Mouse (Mus musculus) embryonic facial prominence, embryonic 15.5 days (tissue): ENCODE measurements around the gene Wbp2. TPM values are rescaled to one million over a fixed set of nuclear protein-coding genes. Genes with fewer than 3 reads are reported as not detected.

Experiments
- ATAC-seq: fragments of 200-750 bp; cut with Nextera tagmentation; 2 replicates; pipeline ENCODE4 v1.8.0; 2017; ENCODE audit warnings: low read depth, moderate TSS enrichment; ENCODE audit not compliant: insufficient number of reproducible peaks, low FRiP score, low TSS enrichment
- H3K27ac ChIP-seq: fragments of 300-500 bp; sonication (generic); replicated peaks from 2 replicates; pipeline ENCODE4 v1.5.1; 2015; ENCODE audit warnings: mild to moderate bottlenecking, inconsistent platforms
- H3K27me3 ChIP-seq: fragments of 300-500 bp; sonication (generic); 2 replicates; pipeline ENCODE4 v1.6.1; 2015; ENCODE audit warnings: inconsistent platforms
- H3K36me3 ChIP-seq: fragments of 300-500 bp; sonication (generic); 2 replicates; pipeline ENCODE4 v1.6.1; 2015; ENCODE audit warnings: mild to moderate bottlenecking, inconsistent platforms
- H3K4me1 ChIP-seq: fragments of 300-500 bp; sonication (generic); 2 replicates; pipeline ENCODE4 v1.6.1; 2015; ENCODE audit warnings: inconsistent platforms
- H3K4me2 ChIP-seq: fragments of 300-500 bp; sonication (generic); replicated peaks from 2 replicates; pipeline ENCODE4 v1.6.1; 2015; ENCODE audit warnings: mild to moderate bottlenecking, inconsistent platforms
- H3K4me3 ChIP-seq: fragments of 300-500 bp; sonication (generic); replicated peaks from 2 replicates; pipeline ENCODE4 v1.5.1; 2015; ENCODE audit warnings: mild to moderate bottlenecking, inconsistent platforms
- H3K9ac ChIP-seq: fragments of 300-500 bp; sonication (generic); 2 replicates; pipeline ENCODE4 v1.6.1; 2015; ENCODE audit warnings: inconsistent platforms
- H3K9me3 ChIP-seq: fragments of 300-500 bp; sonication (generic); replicated peaks from 2 replicates; pipeline ENCODE4 v1.6.1; 2016; ENCODE audit warnings: inconsistent platforms
- WGBS: fragments of 180-500 bp; shearing (Covaris S2); methylation state at CpG from one replicate; pipeline ENCODE4 v1.1.7; 2015; 5-methylcytosine and 5-hydroxymethylcytosine counted together
- polyA plus RNA-seq: library from polyadenylated mRNA; unstranded; fragments of >200 nt; fragmentation: Nextera tagmentation; extraction: Ambion mirVana; gene quantifications from 2 replicates; pipeline ENCODE4 v1.2.1, GENCODE M21; 2015

Gene Wbp2
- polyA plus RNA-seq, 1 experiment from 2014 or later, result 90.8 TPM

DNA sequence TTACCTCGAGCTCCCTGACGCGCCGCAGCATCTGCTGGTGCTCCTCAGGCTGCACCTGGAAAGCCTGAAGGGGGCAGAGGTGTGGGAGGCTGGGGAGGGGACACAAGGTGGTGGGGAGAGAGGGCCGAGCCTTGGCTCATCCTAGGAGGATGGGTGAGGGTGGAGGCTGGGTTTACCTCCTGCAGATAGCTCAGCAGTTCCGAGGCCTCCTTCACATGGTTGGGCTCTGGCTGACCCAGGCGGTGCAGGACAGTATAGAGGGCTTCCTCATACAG, 10.6 kb downstream of the Wbp2 start:
- 59% methylated on average over 7 of the region's 7 CpGs for whole genome bisulfite sequencing
- no peak for ATAC-seq
- Histone ChIP-seq H3K4me3 (no peak overlapping the region), H3K4me2 (no peak overlapping the region), H3K4me1 (peaks cover 31% of the 10 kb centered on the region), H3K9me3 (no peaks in the 10 kb centered on the region), H3K9ac (no peak overlapping the region), H3K27me3 (no peaks in the 10 kb centered on the region), H3K36me3 (peaks cover 23% of the 10 kb centered on the region), H3K27ac (no peak overlapping the region)

DNA sequence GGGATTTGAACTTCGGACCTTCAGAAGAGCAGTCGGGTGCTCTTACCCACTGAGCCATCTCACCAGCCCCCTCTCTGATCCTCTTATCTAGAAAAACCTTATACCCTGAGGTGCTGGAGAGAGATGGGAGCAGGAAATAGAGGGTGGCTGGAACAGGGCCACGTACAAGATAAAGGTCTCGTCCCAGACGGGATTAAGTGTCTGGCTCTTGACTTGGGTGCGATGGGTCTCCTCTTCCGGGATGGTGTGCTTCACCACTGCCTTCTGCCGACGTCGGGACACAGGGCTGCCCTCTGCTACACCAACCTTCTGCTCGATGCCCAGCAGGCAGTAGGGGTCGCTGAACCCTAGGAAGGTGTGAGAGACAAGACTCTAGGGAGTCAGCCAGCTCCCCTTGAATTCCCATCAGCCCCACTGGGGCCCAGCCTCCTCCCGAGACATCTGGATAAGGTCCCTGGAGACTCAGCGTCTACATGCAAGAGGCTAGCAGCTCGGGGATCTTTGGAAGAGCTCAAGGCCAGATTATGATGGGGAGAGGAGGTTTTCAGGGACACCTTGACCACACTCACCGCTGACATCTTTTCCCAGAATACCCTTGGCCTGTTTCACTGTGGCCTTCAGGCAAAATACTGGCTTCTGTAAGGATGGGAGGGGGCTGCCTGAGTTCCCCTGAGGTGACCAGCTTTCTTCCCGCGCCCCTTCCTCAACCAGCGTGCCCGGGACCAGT, 11.1 kb downstream of the Wbp2 start:
- H3K9ac ChIP-seq, result no peak overlapping the region
- H3K4me2 ChIP-seq, result no peak overlapping the region
- peaks cover 18% of the 10 kb centered on the region for H3K36me3 ChIP-seq
- WGBS, result 53% methylated on average over 20 of the region's 20 CpGs
- H3K9me3 ChIP-seq, result no peaks in the 10 kb centered on the region
- no peaks in the 10 kb centered on the region for H3K27me3 ChIP-seq
- no peak for ATAC-seq
- H3K27ac ChIP-seq, result no peak overlapping the region
- H3K4me3 ChIP-seq, result no peak overlapping the region
- peaks cover 31% of the 10 kb centered on the region for H3K4me1 ChIP-seq

DNA sequence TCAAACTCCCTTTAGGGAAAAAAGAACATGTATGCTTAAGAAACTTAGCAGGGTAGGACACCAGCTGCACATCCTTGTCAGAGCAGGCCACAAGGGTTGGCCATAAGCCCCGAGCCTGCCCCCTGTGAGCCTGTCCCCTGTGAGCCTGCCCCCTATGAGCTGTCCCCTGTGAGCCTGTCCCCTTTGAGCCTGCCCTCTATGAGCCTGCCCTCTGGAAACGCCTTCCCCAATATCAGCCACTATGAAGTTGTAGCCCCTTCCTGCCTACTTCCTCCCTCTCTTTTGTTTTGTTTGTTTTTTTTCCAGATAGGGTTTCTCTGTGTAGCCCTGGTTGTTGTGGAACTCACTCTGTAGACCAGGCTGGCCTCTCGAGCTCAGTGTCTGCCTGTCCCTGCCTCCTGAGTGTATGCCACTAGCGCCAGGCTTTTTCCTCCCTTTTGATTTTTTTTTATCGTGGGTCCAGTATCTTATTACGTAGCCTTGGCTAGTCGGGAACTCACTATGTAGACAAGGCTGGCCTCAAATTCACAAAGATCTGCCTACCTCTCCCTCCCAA, 12.3 kb downstream of the Wbp2 start:
- no peak overlapping the region for H3K4me3 ChIP-seq
- no peaks in the 10 kb centered on the region for H3K9me3 ChIP-seq
- no peak overlapping the region for H3K27ac ChIP-seq
- WGBS, result 52% methylated on average over 7 of the region's 7 CpGs
- H3K36me3 ChIP-seq, result peaks cover 6% of the 10 kb centered on the region
- no peak overlapping the region for H3K4me2 ChIP-seq
- ATAC-seq, result no peak
- no peak overlapping the region for H3K9ac ChIP-seq
- peaks cover 27% of the 10 kb centered on the region for H3K4me1 ChIP-seq
- no peaks in the 10 kb centered on the region for H3K27me3 ChIP-seq

DNA sequence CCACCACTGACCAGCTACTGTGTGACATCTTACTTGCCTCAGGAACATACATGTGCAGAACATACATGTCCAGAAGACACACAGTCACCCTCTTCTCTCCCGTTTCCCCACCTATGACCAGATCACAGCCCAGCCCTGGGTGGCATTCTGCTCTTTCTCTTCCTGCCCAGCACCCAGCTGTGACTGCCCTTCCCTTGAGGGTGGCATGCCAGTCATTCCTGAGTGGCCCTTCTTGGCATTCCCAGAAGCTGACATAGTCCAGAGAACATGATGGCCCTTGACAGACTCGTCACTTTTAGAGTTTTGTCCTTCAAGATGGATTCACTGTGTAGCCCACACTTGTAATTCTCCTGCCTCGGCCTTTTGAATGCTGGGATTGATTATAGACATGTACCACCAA, 14.2 kb downstream of the Wbp2 start:
- Histone ChIP-seq H3K4me1 (peaks cover 8% of the 10 kb centered on the region), H3K9me3 (no peaks in the 10 kb centered on the region), H3K27me3 (no peaks in the 10 kb centered on the region), H3K4me2 (no peak overlapping the region), H3K27ac (no peak overlapping the region), H3K4me3 (no peak overlapping the region), H3K9ac (no peak overlapping the region), H3K36me3 (no peaks in the 10 kb centered on the region)
- 67% methylated on average over 3 of the region's 3 CpGs for WGBS
- ATAC-seq, result no peak

DNA sequence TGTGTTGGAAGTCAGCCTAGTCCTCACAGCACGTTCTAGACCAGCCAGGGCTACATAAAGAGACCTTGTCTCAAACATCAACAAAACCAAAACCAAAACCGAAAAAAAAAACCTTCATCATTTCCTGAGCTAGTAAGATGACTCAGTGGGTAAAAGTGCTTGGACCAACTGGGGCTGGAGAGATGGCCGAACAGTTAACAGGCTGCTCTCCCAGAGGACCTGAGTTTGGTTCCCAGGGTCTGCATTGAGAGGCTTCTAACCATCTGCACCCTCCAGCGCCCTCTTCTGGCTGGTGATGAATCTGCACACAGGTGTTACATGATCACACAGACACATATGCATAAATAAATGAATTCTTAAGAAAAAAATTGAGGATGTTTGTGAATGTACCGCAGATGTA, 15.3 kb downstream of the Wbp2 start:
- H3K4me3 ChIP-seq, result no peak overlapping the region
- no peaks in the 10 kb centered on the region for H3K36me3 ChIP-seq
- H3K4me1 ChIP-seq, result 0 out of 2 replicates have a peak, but pooled peaks cover 3% of the 10 kb centered on the region
- no peak overlapping the region for H3K27ac ChIP-seq
- H3K9ac ChIP-seq, result no peak overlapping the region
- no peak overlapping the region for H3K4me2 ChIP-seq
- no peaks in the 10 kb centered on the region for H3K9me3 ChIP-seq
- ATAC-seq, result no peak
- WGBS, result 60% methylated on average over 5 of the region's 5 CpGs
- H3K27me3 ChIP-seq, result no peaks in the 10 kb centered on the region

DNA sequence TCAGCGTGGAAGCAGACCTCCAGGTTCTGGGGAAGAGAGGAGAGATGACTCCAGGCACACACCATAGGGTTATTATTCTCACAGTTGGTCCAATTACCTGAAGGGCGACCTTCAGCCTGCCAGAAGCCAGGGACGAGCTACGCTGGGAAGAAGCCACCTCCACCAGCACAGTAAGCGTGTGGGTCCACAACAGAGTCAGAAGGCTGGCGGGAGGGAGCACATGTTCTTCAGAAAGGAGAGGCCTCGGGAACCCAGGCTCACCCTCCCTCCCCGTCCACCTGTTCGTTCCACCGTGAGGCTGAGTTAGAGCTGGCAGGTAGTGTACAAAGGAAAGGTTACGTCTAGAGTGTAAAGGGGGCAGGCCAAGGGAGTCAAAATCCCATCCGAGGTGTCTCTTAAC, 21.4 kb downstream of the Wbp2 start:
- Histone ChIP-seq H3K4me3 (no peak overlapping the region), H3K9ac (no peak overlapping the region), H3K36me3 (peaks cover 19% of the 10 kb centered on the region), H3K27ac (no peak overlapping the region), H3K4me2 (no peak overlapping the region), H3K9me3 (no peaks in the 10 kb centered on the region), H3K27me3 (no peaks in the 10 kb centered on the region), H3K4me1 (0 out of 2 replicates have a peak, but pooled peaks cover 5% of the 10 kb centered on the region)
- 82% methylated on average over 12 of the region's 12 CpGs for WGBS
- no peak for ATAC-seq

DNA sequence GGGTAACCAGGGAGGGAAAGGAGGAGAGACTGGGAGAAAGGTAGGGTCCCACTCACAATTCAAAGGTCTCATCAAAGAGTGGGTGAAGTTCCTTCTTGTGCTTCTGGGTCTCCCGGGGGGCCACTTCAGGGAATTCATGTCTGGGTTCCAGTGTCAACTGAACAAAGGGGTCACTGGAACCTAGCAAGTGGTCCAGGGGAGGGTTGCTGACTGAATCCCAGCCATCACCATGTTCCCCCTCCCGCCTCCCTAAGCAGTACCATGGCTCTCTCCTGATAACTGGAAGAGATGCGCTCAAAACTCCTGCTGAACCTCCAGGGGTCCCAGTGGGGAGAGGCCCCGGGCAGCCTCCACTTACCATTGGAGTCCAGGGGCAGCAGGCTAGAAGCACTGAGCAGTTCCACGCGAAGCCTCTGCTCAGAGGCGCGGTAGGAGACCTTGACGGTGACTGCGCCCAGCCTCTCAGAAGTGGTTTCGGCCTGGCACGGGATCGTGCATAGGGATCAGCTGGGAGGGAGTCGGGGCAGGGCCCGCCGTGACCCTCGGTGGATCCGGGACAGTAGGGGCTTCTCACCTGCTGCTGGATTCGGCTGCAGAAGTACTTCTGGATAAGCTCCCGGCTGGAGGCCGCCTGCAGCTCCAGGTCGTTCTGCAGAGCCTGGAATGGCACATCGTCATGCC, 22.5 kb downstream of the Wbp2 start:
- peaks cover 28% of the 10 kb centered on the region for H3K36me3 ChIP-seq
- ATAC-seq, result no peak
- no peak overlapping the region for H3K4me2 ChIP-seq
- 68% methylated on average over 23 of the region's 23 CpGs for WGBS
- no peaks in the 10 kb centered on the region for H3K27me3 ChIP-seq
- 0 out of 2 replicates have a peak, but pooled peaks cover 5% of the 10 kb centered on the region for H3K4me1 ChIP-seq
- H3K4me3 ChIP-seq, result no peak overlapping the region
- no peaks in the 10 kb centered on the region for H3K9me3 ChIP-seq
- H3K27ac ChIP-seq, result no peak overlapping the region
- no peak overlapping the region for H3K9ac ChIP-seq

DNA sequence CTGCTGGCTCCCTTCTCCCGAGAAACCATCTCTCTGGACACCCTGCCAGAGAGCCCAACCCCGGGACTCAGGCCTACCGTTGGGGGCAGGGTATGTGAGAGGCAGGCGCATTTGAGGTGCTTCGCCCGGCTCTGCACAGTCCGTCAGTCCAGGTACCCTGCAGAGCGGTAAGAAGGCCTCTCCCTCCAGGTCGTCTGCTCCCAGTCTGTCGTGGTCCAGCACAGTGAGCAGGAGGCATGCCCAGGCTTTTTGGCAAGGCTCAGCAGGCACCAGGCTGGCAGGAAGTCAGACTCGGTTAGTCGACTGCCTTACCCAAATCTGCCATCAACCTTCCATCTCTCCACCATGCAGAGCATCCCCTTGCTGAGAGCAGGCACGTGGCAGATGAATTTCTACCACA, 23.2 kb downstream of the Wbp2 start:
- H3K27ac ChIP-seq, result no peak overlapping the region

DNA sequence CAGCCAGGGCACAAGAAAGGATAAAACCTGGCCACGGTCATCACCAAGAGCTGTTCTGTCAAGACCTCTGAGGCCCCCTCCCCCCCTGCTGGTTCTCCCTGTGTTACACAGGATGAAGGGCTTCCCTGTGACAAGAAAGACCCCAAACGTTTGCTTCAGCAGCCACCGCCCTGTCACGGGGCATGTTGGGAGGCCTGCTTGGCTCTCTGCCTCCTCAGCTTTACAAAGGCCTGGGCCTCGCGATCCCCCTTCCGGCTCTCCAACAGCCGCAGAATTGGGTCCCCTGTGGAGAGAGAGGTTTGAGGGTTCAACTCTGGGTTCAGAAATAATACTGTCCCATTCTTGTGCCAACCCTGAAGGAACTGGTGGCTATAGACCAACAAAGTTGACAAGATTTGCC, 24.3 kb downstream of the Wbp2 start:
- no peak overlapping the region for H3K4me2 ChIP-seq
- H3K9ac ChIP-seq, result no peak overlapping the region
- 71% methylated on average over 8 of the region's 8 CpGs for WGBS
- H3K4me3 ChIP-seq, result no peak overlapping the region
- peaks cover 46% of the 10 kb centered on the region for H3K36me3 ChIP-seq
- 0 out of 2 replicates have a peak, but pooled peaks cover 5% of the 10 kb centered on the region for H3K4me1 ChIP-seq
- H3K27ac ChIP-seq, result no peak overlapping the region
- no peak for ATAC-seq
- no peaks in the 10 kb centered on the region for H3K9me3 ChIP-seq
- no peaks in the 10 kb centered on the region for H3K27me3 ChIP-seq

More for the DNA sequence above, 23.2 kb downstream of the Wbp2 start:
- Histone ChIP-seq H3K9ac (no peak overlapping the region), H3K4me1 (0 out of 2 replicates have a peak, but pooled peaks cover 5% of the 10 kb centered on the region), H3K9me3 (no peaks in the 10 kb centered on the region), H3K4me2 (no peak overlapping the region), H3K36me3 (peaks cover 36% of the 10 kb centered on the region), H3K27me3 (no peaks in the 10 kb centered on the region), H3K4me3 (no peak overlapping the region)
- 61% methylated on average over 13 of the region's 13 CpGs for WGBS
- ATAC-seq, result no peak

DNA sequence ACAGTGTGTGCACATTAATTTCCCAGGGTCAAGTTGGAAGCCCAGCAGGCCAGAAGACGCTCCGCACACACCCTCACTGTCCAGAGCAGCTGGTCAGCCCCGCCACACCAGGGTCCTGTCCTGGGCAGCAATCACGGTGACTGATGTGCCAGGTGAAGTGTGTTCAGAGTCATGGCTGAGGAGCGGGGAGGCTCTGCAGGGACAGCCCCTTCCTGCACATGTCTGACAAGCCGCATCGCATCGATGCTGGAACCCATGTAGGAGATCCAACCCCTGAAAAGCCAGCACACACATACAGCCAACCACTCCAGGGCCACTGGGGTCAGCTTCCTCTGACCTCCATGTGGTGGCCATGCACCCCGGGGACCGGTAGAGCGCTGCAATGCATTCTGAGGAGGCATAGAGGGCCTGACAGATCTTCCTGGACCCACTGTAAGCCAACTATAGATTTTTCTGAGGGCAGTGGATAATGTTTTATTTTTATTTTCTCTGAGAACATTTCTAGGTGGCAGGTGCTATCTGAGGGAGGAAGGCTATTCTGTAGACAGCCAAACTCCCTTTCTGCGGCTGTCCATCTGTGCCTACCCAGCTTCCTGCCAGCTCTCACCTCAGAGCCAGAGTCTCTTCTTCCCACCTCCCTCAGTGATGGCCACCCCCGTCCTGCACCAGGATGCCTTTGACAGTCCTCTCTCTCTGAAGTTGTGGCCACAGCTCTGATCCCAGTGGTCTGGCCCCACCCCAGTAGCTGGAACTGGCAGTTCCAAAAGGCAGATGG, 25.0 kb downstream of the Wbp2 start:
- 89% methylated on average over 13 of the region's 13 CpGs for WGBS
- no peak overlapping the region for H3K27ac ChIP-seq

DNA sequence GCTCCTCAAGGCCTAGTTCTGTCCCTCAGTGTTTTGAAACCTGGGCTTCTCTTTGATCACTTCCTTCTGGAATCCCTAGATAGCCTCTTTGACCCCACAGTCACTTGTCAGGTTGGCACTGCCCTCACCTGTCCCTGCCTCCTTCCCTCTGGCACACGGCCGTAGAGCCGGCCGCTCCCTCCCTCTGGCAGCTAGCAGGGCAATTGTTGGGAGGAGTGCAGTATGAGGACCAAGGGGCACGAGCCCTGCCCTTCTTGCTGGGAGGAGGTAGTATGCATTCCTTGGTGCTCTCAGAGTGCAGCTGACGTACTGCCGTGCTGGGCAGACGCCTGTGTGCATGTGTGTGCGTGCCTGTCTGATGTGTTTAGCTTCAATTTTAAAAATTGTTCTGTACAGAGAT, 26.2 kb downstream of the Wbp2 start:
- WGBS, result 79% methylated on average over 9 of the region's 9 CpGs
- ATAC-seq, result no peak
- no peaks in the 10 kb centered on the region for H3K9me3 ChIP-seq
- 0 out of 2 replicates have a peak, but pooled peaks cover 5% of the 10 kb centered on the region for H3K4me1 ChIP-seq
- peaks cover 64% of the 10 kb centered on the region for H3K36me3 ChIP-seq
- no peak overlapping the region for H3K9ac ChIP-seq
- no peaks in the 10 kb centered on the region for H3K27me3 ChIP-seq
- 0 out of 2 replicates have a peak overlapping the region, but pooled peaks have one; percentile 2 for H3K27ac ChIP-seq
- H3K4me3 ChIP-seq, result no peak overlapping the region
- H3K4me2 ChIP-seq, result no peak overlapping the region

More for the DNA sequence above, 25.0 kb downstream of the Wbp2 start:
- no peaks in the 10 kb centered on the region for H3K9me3 ChIP-seq
- H3K27me3 ChIP-seq, result no peaks in the 10 kb centered on the region
- H3K4me2 ChIP-seq, result no peak overlapping the region
- no peak overlapping the region for H3K9ac ChIP-seq
- ATAC-seq, result no peak
- H3K36me3 ChIP-seq, result peaks cover 53% of the 10 kb centered on the region
- H3K4me3 ChIP-seq, result no peak overlapping the region
- H3K4me1 ChIP-seq, result 0 out of 2 replicates have a peak, but pooled peaks cover 5% of the 10 kb centered on the region
